Mouse (Mus musculus) inflammation-experienced regulatory T-cells, adult 6 months (primary cell): ENCODE measurements at regions not wholly inside any gene's neighbourhood (a gene's known extent, or its start where the extent isn't known, plus 50 kb on each side); places are given as distances from the start of the nearest gene placed in this dataset.
"Not testable (repeated sequence)": the region's sequence is repeated elsewhere in the genome, so short reads cannot be mapped to it uniquely, and the experiment has no call there.

ENCODE experiments used
- ATAC-seq: one replicate; pipeline ENCODE4 v1.8.0; 2017

DNA sequence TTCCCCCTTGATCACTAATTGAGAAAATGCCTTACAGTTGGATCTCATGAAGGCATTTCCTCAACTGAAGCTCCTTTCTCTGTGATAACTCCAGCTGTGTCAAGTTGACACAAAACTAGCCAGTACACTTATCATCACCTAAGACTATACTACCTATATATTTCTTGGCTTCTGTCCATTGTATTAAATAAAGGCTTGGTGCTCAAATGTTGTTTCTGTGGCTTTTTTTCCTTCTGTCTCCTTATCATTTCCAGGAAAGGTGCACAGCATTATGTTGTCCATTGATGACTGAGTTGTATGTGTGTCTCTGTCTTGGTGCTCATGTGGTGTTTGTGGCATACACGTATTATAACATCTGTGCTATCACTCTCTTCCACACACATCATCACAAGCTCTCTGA, 461.5 kb downstream of the Dad1 start:
- ATAC-seq: not testable (repeated sequence)

DNA sequence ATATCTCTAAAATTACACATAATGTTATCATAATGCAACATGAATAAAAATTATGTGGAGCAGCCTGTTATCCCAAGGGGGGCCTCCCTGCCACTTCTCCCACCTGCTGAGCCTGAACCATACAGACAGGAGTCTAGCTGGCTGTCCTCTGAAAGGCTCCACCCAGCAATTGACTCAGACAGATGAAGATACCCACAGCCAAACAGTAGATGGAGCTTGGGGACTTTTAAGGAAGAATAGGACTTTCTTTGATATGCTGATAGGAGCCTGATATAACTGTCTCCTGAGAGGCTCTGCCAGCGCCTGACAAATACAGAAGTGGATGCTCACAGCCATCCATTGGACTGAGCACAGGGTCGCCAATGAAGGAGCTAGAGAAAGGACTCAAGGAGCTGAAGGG, 468.4 kb downstream of the Dad1 start:
- ATAC-seq: not testable (repeated sequence)

DNA sequence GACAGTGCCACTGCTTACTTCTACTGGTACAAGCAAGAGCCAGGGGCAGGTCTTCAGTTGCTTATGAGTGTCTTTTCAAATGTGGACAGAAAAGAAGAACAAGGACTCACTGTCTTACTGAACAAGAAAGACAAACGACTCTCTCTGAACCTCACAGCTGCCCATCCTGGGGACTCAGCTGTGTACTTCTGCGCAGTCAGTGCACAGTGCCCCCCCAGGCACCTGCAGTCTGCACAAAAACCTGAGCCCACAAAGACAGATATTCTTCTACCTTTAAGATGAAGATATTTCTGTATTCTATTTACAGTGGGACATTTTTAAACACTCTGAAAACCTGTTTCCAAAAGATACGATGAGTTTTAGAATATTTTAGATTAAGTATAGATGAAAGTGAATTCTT, 476.5 kb downstream of the Dad1 start:
- no peak for ATAC-seq

GRCm38 (mm10) chr14:53776717-53777116, 477.2 kb downstream of the Dad1 start:
- ATAC-seq: not testable (repeated sequence)

- ATAC-seq: peak; percentile 48
Observed at GRCm38 (mm10) chr14:53766501-53766900, 487.4 kb downstream of the Dad1 start.

DNA sequence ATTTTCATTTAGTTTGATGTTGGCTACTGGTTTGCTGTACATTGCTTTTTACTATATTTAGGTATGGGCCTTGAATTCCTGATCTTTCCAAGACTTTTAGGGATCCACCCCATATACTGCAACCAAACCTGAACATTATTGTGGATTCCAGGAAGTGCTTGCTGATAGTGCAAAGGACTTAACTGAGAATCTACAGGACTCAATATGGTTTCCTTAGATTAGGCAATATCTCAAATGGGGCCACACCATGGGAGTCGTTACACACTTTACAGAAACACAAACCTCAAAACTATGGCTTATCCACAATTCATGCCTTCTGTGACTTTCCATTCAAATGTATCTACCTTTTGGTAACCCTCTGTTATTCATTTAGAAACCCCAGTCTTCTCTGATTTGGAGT, 488.0 kb downstream of the Dad1 start:
- ATAC-seq: not testable (repeated sequence)

- ATAC-seq: peak; percentile 41
Observed at GRCm38 (mm10) chr14:53760578-53760977, 493.3 kb downstream of the Dad1 start.

DNA sequence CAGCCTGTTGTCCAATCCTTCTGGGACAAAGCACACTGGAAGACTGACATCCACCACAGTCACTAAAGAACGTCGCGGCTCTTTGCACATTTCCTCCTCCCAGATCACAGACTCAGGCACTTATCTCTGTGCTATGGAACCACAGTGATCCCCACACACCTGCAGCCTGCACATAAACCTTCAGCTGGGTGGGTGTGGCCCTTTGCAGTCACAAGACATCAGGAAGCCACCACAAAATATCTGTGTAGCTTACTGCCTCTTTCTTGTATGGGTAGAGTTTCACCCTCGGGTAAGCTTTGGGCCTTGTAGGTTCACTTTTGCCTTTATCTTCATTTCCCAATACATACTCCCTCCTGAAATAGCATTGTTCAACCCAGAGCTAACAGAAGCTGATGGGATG, 496.1 kb downstream of the Dad1 start:
- ATAC-seq: not testable (repeated sequence)

- not testable (repeated sequence) for ATAC-seq
Observed at GRCm38 (mm10) chr14:53757095-53757494, 496.8 kb downstream of the Dad1 start.

- ATAC-seq: no peak
Observed at GRCm38 (mm10) chr14:53750703-53751441, 503.0 kb downstream of the Dad1 start.

- ATAC-seq: peak; percentile 43
Observed at GRCm38 (mm10) chr14:53743552-53743951, 510.4 kb downstream of the Dad1 start.

DNA sequence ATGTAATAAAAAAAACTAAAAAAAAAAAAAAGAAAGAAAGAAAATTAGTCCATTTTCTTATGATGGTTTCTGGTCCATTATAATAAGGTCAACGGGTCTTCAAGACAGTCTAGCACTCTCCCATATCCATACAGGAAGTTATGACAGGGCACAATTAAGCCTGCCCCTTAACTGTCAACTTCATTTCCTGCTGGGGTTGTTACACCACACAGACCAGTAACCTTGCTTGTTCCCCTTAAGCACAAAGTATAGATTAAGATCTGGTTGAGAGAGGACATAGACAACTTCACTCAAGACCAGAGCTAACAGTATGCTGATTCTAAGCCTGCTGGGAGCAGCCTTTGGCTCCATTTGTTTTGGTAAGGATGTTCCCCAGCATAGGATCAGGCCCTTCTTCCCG, 511.0 kb downstream of the Dad1 start:
- ATAC-seq: peak; percentile 32

- not testable (repeated sequence) for ATAC-seq
Observed at GRCm38 (mm10) chr14:53741246-53741645, 512.7 kb downstream of the Dad1 start.

DNA sequence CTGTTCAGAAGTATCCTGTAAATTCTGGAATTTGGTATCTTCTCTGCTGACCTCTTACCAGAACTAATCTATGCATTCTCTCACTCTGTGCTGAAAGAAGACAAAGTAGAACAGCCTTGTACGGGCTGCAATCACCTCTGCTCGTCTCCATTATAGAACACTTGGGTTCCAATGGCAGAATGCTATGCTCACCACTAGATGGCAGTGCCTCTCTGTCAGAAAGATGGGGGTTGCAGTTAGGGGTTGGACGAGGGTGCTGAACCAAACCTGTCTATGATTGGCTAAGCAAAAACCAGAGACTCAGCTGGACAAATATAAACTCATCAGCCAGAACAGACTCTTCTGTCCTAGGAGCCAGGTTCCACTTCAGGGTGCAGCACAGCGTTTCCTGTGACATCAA, 515.9 kb downstream of the Dad1 start:
- ATAC-seq: peak; percentile 52

DNA sequence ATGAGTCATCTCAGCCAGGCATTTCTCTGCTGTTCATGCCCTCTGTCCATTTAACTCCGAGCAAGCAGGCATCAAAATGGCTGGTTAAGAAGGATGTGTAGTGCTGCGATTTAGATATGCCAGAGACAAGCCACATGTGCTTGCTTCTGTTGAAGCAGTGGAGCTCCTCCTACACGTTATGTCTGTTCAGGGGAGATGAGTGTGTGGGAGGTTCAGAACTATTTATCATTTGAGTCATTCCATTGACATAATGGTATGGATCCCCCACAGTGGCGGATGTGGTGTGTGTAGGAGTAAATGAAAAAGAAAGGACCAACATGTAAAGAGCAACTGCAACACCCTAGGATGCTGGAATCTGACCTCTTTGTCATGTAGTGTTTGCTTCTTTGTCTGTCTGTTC, 517.6 kb downstream of the Dad1 start:
- peak; percentile 43 for ATAC-seq

DNA sequence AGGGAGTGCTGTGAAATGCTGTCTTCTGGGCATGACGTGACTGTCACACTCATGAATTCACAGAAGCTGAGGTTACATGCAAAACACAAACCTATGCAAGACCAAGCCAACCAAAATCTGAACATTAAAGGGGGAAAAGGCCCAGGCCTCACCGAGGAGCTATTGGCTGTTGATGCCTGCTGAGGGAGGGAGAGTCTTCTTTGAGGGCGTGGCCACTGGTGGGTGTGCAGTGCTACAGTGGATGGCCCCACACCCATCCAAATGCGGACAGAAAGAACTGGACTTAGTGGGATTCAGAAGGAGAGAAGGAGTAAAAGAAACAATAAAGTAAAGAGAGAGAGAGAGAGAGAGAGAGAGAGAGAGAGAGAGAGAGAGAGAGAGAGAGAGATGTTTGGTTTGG, 522.3 kb downstream of the Dad1 start:
- ATAC-seq: not testable (repeated sequence)

GRCm38 (mm10) chr14:53729877-53730276, 524.0 kb downstream of the Dad1 start:
- ATAC-seq: peak; percentile 48

GRCm38 (mm10) chr14:53729149-53729548, 524.8 kb downstream of the Dad1 start:
- not testable (repeated sequence) for ATAC-seq

- not testable (repeated sequence) for ATAC-seq
Observed at GRCm38 (mm10) chr14:53726914-53727313, 527.0 kb downstream of the Dad1 start.

GRCm38 (mm10) chr14:53723611-53724010, 530.3 kb downstream of the Dad1 start:
- ATAC-seq: not testable (repeated sequence)

DNA sequence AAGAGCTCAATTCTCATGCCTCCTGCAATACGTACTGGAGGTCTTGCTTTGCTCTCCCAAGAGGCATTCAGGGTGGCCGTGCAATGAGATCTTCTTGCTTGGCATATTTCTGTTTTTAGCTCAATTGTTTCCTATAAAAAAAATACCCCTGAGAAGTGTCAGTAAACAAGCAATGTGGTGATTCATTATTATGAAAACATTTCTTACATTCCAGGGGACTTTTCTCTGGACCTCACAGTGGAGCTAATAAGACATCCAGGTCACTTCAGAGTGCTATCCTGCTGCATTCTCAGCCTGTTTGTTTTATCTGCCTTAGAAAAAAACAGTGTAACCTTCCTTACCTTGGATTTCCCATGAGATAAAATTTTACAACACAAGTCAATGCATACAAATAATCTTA, 532.0 kb downstream of the Dad1 start:
- ATAC-seq: not testable (repeated sequence)

DNA sequence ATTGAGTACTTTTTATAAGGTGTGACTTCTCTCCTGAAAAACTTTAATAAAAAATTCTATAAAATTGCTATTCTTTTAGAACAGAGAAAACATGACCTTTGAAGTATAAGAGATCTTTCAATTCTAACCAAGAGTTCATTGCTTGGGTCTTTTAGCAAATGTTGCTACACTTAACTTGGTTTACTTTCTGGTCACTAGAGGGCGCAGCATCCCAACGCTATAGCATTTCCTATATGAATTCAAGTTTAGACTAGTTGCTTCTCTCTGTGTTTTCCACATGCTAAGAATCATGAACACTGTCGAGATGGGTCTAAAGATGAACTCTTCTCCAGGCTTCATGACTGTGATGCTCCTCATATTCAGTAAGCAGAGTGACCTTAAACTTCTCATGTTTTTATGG, 544.3 kb downstream of the Dad1 start:
- not testable (repeated sequence) for ATAC-seq

DNA sequence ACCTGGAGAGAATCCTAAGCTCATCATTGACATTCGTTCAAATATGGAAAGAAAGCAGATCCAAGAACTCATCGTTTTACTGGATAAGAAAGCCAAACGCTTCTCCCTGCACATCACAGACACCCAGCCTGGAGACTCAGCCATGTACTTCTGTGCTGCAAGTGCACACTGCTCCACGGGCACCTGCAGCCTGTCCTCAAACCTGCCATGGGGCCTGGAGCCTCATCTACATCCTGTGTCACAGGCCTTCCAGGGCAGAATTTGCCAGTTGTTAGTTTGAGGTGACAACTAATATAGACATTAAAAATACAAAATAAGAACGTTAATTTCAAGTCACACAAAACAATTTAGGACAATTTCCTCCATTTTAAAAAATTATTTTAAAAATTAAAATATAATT, 549.6 kb downstream of the Dad1 start:
- not testable (repeated sequence) for ATAC-seq

GRCm38 (mm10) chr14:53703593-53703992, 550.3 kb downstream of the Dad1 start:
- not testable (repeated sequence) for ATAC-seq

DNA sequence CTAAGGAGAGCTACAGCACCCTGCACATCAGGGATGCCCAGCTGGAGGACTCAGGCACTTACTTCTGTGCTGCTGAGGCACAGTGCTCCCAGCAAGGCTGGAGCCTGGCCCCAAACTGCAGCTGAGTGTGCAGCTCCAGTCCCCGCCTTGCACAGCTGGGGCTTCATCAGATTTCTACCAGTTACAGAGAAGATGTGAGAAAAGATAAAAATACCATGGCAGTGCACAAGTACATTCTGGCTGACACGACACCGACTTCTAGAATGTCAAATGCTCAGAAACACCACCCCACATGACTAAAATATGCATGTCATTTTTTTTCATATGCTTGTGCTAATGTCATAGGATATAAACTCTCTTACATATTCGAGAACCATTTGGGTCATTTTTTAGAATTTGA, 569.8 kb downstream of the Dad1 start:
- not testable (repeated sequence) for ATAC-seq
